Mouse (Mus musculus) CH12.LX (cell line): Measurements from ENCODE around the gene Dnajb13.

Experiments used
- CTCF ChIP-seq, 2 experiments: IDR thresholded peaks in 1 of 2; conservative IDR thresholded peaks in 1 of 2; 2 replicates each; pipeline ENCODE4 v1.5.1; 2011 to 2012; ENCODE audit warnings: low read depth in 2 of 2, low read length in 2 of 2, improper control_type of control experiment in 1 of 2, inconsistent platforms in 1 of 2, mild to moderate bottlenecking in 1 of 2, moderate library complexity in 1 of 2
- POLR2A ChIP-seq: IDR thresholded peaks from 2 replicates; pipeline ENCODE4 v1.6.1; 2011; ENCODE audit warnings: low read depth, mild to moderate bottlenecking, improper control_type of control experiment, low read length
- SMC3 ChIP-seq: IDR thresholded peaks from 2 replicates; pipeline ENCODE4 v1.6.1; 2011; ENCODE audit warnings: low read depth, low read length, improper control_type of control experiment
- USF2 ChIP-seq: conservative IDR thresholded peaks from 2 replicates; pipeline ENCODE4 v1.6.1; 2011; ENCODE audit warnings: low read depth, low read length, improper control_type of control experiment

DNA sequence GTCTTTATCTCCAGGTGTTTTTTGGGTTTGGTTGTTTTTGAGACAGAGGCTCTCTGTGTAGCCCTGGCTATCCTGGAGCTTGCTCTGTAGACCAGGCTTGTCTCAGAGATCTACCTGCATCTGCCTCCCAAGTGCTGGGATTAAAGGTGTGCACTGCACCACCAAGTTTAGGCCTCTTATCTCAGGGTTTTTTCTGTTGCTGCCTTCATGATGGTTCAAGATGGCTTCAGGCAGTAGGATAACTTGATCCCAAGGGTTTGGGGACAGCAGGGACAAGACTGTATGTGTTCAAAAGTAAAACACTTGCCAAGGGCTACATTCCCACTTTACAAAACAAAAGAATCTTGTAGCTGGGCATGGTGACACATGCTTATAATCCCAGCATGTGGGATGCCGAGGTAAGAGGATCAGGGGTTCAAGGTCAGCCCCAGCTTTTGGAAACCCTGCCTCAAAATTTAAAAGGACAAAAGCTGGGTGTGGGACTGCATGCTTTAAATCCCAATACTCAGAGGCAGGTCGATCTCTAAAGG, 12.9 kb downstream of the Dnajb13 start:
- TF ChIP-seq CTCF (conservative IDR thresholded peaks at IDR 0.05 in 1 of 2, IDR thresholded peaks at IDR 0.05 in 1 of 2; ENCODE audit: low read depth in 2 of 2, low read length in 2 of 2) (no peak), SMC3 (no peak), USF2 (no peak), POLR2A (no peak; the same call in 1 of the 2 replicates)
